Mouse (Mus musculus): ENCODE data around the gene Zdhhc22.

DNA sequence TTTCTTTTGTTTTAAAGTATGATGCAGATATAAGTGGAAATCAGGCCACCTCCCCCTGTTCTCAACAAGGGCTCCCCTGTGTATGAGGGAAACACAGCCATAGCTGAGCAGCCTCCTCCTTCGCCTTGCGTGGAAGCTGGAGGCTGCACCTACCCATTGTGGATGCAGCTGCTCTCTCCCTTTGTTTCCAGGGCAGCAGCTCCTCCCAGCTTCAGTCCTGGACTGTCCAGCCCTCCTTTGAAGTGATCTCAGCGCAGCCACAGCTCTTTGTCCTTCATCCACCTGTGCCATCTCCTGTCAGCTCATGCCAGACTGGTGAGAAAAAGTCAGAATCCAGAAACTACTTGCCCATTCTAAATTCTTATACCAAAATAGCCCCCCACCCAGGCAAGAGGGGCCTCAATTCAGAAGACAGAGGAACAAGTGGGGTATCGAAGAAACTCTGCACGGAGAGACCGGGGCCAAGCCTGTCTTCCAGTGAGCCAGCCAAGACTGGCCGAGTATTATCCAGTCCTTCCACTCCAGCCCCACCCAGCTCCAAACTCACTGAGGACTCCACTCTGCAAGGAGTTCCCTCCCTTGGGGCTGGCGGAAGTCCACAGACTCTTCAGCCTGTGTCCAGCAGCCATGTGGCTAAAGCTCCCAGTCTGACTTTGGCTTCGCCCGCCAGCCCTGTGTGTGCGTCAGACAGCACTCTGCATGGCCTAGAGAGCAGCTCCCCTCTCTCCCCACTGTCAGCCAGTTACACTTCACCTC is 28.5 kb downstream of the Zdhhc22 start:
- TF ChIP-seq EP300 (IDR thresholded peaks at IDR 0.05; ENCODE audit: low read depth) = no peak
- TF ChIP-seq CTCF (IDR thresholded peaks at IDR 0.05; ENCODE audit: low read depth) = no peak
